Mouse (Mus musculus) cerebellum, adult 9-11 months (tissue): ENCODE measurements around the gene Mymk.

Experiments used
- DNase-seq: peaks from one replicate; pipeline ENCODE4 v3.0.0; 2022

Gene Mymk

GRCm38 (mm10) chr2:27071978-27072377 lies at the start of gene Mymk:
Mymk (minus strand) TSS chr2:27072179.
- DNase-seq, result no peak

- DNase-seq, result no peak
Measured at GRCm38 (mm10) chr2:27120241-27120641, 48.3 kb upstream of the Mymk start.

GRCm38 (mm10) chr2:27119766-27120165 lies 47.8 kb upstream of the Mymk start:
- DNase-seq, result no peak

GRCm38 (mm10) chr2:27118452-27118851 lies 46.5 kb upstream of the Mymk start:
- DNase-seq, result no peak

GRCm38 (mm10) chr2:27114169-27114568 lies 42.2 kb upstream of the Mymk start:
- no peak for DNase-seq

GRCm38 (mm10) chr2:27112585-27112984 lies 40.6 kb upstream of the Mymk start:
- DNase-seq, result no peak

GRCm38 (mm10) chr2:27109052-27109451 lies 37.1 kb upstream of the Mymk start:
- peak; percentile 83 for DNase-seq

- DNase-seq, result no peak
Measured at GRCm38 (mm10) chr2:27108144-27108543, 36.2 kb upstream of the Mymk start.

GRCm38 (mm10) chr2:27106816-27107215 lies 34.8 kb upstream of the Mymk start:
- no peak for DNase-seq

GRCm38 (mm10) chr2:27103554-27103953 lies 31.6 kb upstream of the Mymk start:
- no peak for DNase-seq

- no peak for DNase-seq
Measured at GRCm38 (mm10) chr2:27097776-27098175, 25.8 kb upstream of the Mymk start.

- DNase-seq, result no peak
Measured at GRCm38 (mm10) chr2:27097241-27097656, 25.3 kb upstream of the Mymk start.

- DNase-seq, result no peak
Measured at GRCm38 (mm10) chr2:27096341-27096981, 24.5 kb upstream of the Mymk start.

- no peak for DNase-seq
Measured at GRCm38 (mm10) chr2:27095178-27095577, 23.2 kb upstream of the Mymk start.

- no peak for DNase-seq
Measured at GRCm38 (mm10) chr2:27089238-27089637, 17.3 kb upstream of the Mymk start.

- no peak for DNase-seq
Measured at GRCm38 (mm10) chr2:27088700-27089099, 16.7 kb upstream of the Mymk start.

GRCm38 (mm10) chr2:27088071-27088644 lies 16.2 kb upstream of the Mymk start:
- no peak for DNase-seq

GRCm38 (mm10) chr2:27087581-27087980 lies 15.6 kb upstream of the Mymk start:
- DNase-seq, result no peak

- DNase-seq, result no peak
Measured at GRCm38 (mm10) chr2:27086483-27087010, 14.6 kb upstream of the Mymk start.

GRCm38 (mm10) chr2:27085801-27086200 lies 13.8 kb upstream of the Mymk start:
- no peak for DNase-seq

GRCm38 (mm10) chr2:27084963-27085362 lies 13.0 kb upstream of the Mymk start:
- no peak for DNase-seq

GRCm38 (mm10) chr2:27083761-27084475 lies 11.9 kb upstream of the Mymk start:
- no peak for DNase-seq

- DNase-seq, result no peak
Measured at GRCm38 (mm10) chr2:27079649-27080048, 7.7 kb upstream of the Mymk start.

- DNase-seq, result peak; percentile 32
Measured at GRCm38 (mm10) chr2:27079152-27079584, 7.2 kb upstream of the Mymk start, which contains the start of gene Adamtsl2. Adamtsl2 (plus strand) TSS chr2:27079379.
